Comparison of ENCODE assay signal across 9 mouse cellular contexts in genomic region chr5:25472070-25472469, GRCm38 (mm10). TPM values are rescaled to one million over a fixed set of nuclear protein-coding genes. Genes with fewer than 3 reads are reported as not detected.
A peak's percentile ranks its signal among the peaks of the same experiment; 100 is the strongest.
DNase-seq lines count a peak whose midpoint lies in the region; ATAC-seq lines count a peak whose summit lies in the region.
"Had no signal": no experiment of that assay in that cellular context is flagged by ENCODE, and none has a peak within 500 bp of the region (broad histone marks: within the 10 kb centered on the region; RNA-seq: fewer than 3 reads in every experiment).

No protein-coding gene starts in this region.

- H3K27ac ChIP-seq in heart, embryonic 12.5 days (ENCODE audit: poor library complexity, severe bottlenecking), result 0 out of 2 replicates have a peak overlapping the region, but pooled peaks have one; percentile 18
- H3K27ac ChIP-seq in hindbrain, embryonic 10.5 days, result peak overlapping the region; percentile 76

- no peaks in the 10 kb centered on the region for H3K36me3 ChIP-seq in heart, embryonic 12.5 days
- H3K36me3 ChIP-seq in hindbrain, embryonic 10.5 days, result no peaks in the 10 kb centered on the region

- H3K4me1 ChIP-seq in heart, embryonic 12.5 days (replicated peaks), result peaks cover 8% of the 10 kb centered on the region; the same call in 1 of the 2 replicates
- H3K4me1 ChIP-seq in hindbrain, embryonic 10.5 days (replicated peaks), result peaks cover 10% of the 10 kb centered on the region

- DNase-seq in heart, adult 8-10 months (ENCODE audit: low spot score), result no peak
- DNase-seq in c-Kit-positive CD71-negative TER-119-negative erythroid progenitor cells, embryonic 14.5 days (ENCODE audit: low read depth), result peak; percentile 8
- DNase-seq in hindbrain, embryonic 10.5 days (ENCODE audit: low spot score), result peak; percentile 4
- peak; percentile 53 for DNase-seq in lung, postnatal 10 days
- no peak for DNase-seq in thymus, postnatal 4 days
- DNase-seq in cerebellum, postnatal 36 days, result no peak
- DNase-seq in gastrocnemius, postnatal 36 days, result no peak

- 6% methylated on average over 6 of the region's 6 CpGs for WGBS in heart, embryonic 12.5 days
- WGBS in hindbrain, embryonic 10.5 days, result 5% methylated on average over 6 of the region's 6 CpGs

- no peaks in the 10 kb centered on the region for H3K9me3 ChIP-seq in heart, embryonic 12.5 days (replicated peaks)
- no peaks in the 10 kb centered on the region for H3K9me3 ChIP-seq in hindbrain, embryonic 10.5 days

- H3K4me3 ChIP-seq in heart, embryonic 12.5 days, result peak overlapping the region; percentile 56
- H3K4me3 ChIP-seq in hindbrain, embryonic 10.5 days, result peak overlapping the region; percentile 49

- H3K4me2 ChIP-seq in heart, embryonic 12.5 days, result peak overlapping the region; percentile 66

- intact Hi-C loops in gastrocnemius, postnatal 36 days (cut with DNase I), result no loop called here

- ATAC-seq in heart, embryonic 12.5 days (ENCODE audit: insufficient number of reproducible peaks, low FRiP score), result no peak

- H3K27me3 ChIP-seq in heart, embryonic 12.5 days (replicated peaks), result no peaks in the 10 kb centered on the region
- H3K27me3 ChIP-seq in hindbrain, embryonic 10.5 days (ENCODE audit: insufficient read depth, poor library complexity, severe bottlenecking), result no peaks in the 10 kb centered on the region

- H3K9ac ChIP-seq in heart, embryonic 12.5 days, result peak overlapping the region; percentile 72

RNA-seq across cellular contexts. Expression of gene Kmt2c, which starts 26.5 kb away (rescaled TPM):
- polyA plus RNA-seq in heart, embryonic 12.5 days (2016; fragmentation: Nextera tagmentation; extraction: Ambion mirVana), result 12.3 and 13.7 TPM in 2 replicates
- total RNA-seq in heart, adult 8-10 months (2022), result 10 to 100 TPM; 40.1 to 47.0 (median 44.4) TPM
- polyA plus RNA-seq in hindbrain, embryonic 10.5 days (2016; fragmentation: Nextera tagmentation; extraction: Ambion mirVana), result 12.2 and 12.5 TPM in 2 replicates
- total RNA-seq in gastrocnemius, postnatal 36 days (2021), result 10 to 100 TPM; 26.8 to 31.2 TPM

RNA-seq across cellular contexts. Expression of gene Cct8l1, which starts 43.8 kb away (rescaled TPM):
- 0.14 TPM in 1 of 2 replicates, not detected in the other for polyA plus RNA-seq in heart, embryonic 12.5 days (2016; fragmentation: Nextera tagmentation; extraction: Ambion mirVana)
- total RNA-seq in heart, adult 8-10 months (2022), result under 1 TPM in 1 of 4 experiments, not detected in 3; 0.12 TPM
- not detected in 2 replicates for polyA plus RNA-seq in hindbrain, embryonic 10.5 days (2016; fragmentation: Nextera tagmentation; extraction: Ambion mirVana)
- total RNA-seq in gastrocnemius, postnatal 36 days (2021), result under 1 TPM in 1 of 2 experiments, not detected in 1; 0.13 TPM
- total RNA-seq: MEL had no signal

Comparison
In these comparisons a context has a peak if more than half of its experiments do, and no peak if none do; other contexts are left out.
1. DNase-seq: peak in c-Kit-positive CD71-negative TER-119-negative erythroid progenitor cells, embryonic 14.5 days (single experiment), hindbrain, embryonic 10.5 days (single experiment) and lung, postnatal 10 days (single experiment); none in heart, adult 8-10 months (single experiment), thymus, postnatal 4 days (single experiment), cerebellum, postnatal 36 days (0 of 2) and gastrocnemius, postnatal 36 days (0 of 2).